20 mouse cellular contexts compared by ENCODE assay signal in genomic region chr14:97446793-97447192, GRCm38 (mm10).
DNase-seq lines count a peak whose midpoint lies in the region; ATAC-seq and TF ChIP-seq lines count a peak whose summit lies in the region.
"Had no signal": no experiment of that assay in that cellular context is flagged by ENCODE, and none has a peak within 500 bp of the region (broad histone marks: within the 10 kb centered on the region; RNA-seq: fewer than 3 reads in every experiment).

No protein-coding gene starts in this region.

- H3K9ac ChIP-seq in hindbrain, embryonic 11.5 days (ENCODE audit: low read depth, low read length), result no peak overlapping the region
- H3K9ac ChIP-seq in hindbrain, embryonic 14.5 days, result no peak overlapping the region
- H3K9ac ChIP-seq in midbrain, embryonic 12.5 days (replicated peaks), result no peak overlapping the region
- H3K9ac ChIP-seq: embryonic facial prominence, embryonic 12.5 days; limb, embryonic 15.5 days; lung, embryonic 15.5 days had no signal

- ATAC-seq in hindbrain, embryonic 11.5 days (ENCODE audit: low FRiP score), result no peak
- no peak for ATAC-seq in hindbrain, embryonic 14.5 days (ENCODE audit: low FRiP score)
- ATAC-seq in midbrain, embryonic 12.5 days (ENCODE audit: low FRiP score, low read depth), result 0 out of 2 replicates have a peak, but pooled peaks have one; percentile 44

- H3K4me3 ChIP-seq in hindbrain, embryonic 11.5 days (ENCODE audit: low read depth, low read length), result no peak overlapping the region
- H3K4me3 ChIP-seq in hindbrain, embryonic 14.5 days (replicated peaks; ENCODE audit: low read length), result no peak overlapping the region
- no peak overlapping the region for H3K4me3 ChIP-seq in midbrain, embryonic 12.5 days
- H3K4me3 ChIP-seq in midbrain, embryonic 10.5 days, result no peak overlapping the region
- H3K4me3 ChIP-seq: embryonic facial prominence, embryonic 12.5 days; limb, embryonic 15.5 days; lung, embryonic 15.5 days had no signal

- H3K4me2 ChIP-seq in hindbrain, embryonic 11.5 days (replicated peaks; ENCODE audit: low read depth, low read length), result no peak overlapping the region
- no peak overlapping the region for H3K4me2 ChIP-seq in hindbrain, embryonic 14.5 days (replicated peaks)
- no peak overlapping the region for H3K4me2 ChIP-seq in midbrain, embryonic 12.5 days (replicated peaks)
- H3K4me2 ChIP-seq: embryonic facial prominence, embryonic 12.5 days; heart, embryonic 11.5 days; limb, embryonic 15.5 days; lung, embryonic 15.5 days; midbrain, embryonic 11.5 days had no signal

- no peaks in the 10 kb centered on the region for H3K9me3 ChIP-seq in hindbrain, embryonic 11.5 days (ENCODE audit: control insufficient read depth, low read length)
- H3K9me3 ChIP-seq in hindbrain, embryonic 14.5 days (ENCODE audit: control insufficient read depth, low read length), result no peaks in the 10 kb centered on the region
- H3K9me3 ChIP-seq in midbrain, embryonic 12.5 days, result no peaks in the 10 kb centered on the region
- H3K9me3 ChIP-seq in midbrain, embryonic 10.5 days (replicated peaks), result no peaks in the 10 kb centered on the region
- H3K9me3 ChIP-seq: embryonic facial prominence, embryonic 12.5 days; limb, embryonic 15.5 days; lung, embryonic 15.5 days had no signal

- no peak for TF ChIP-seq POLR2A in brain, embryonic 14.5 days (IDR thresholded peaks at IDR 0.05; ENCODE audit: borderline replicate concordance, extremely low read depth, insufficient read depth, insufficient read length, poor library complexity, severe bottlenecking)

- H3K27ac ChIP-seq in hindbrain, embryonic 11.5 days (ENCODE audit: low read depth, low read length), result no peak overlapping the region
- no peak overlapping the region for H3K27ac ChIP-seq in hindbrain, embryonic 14.5 days
- no peak overlapping the region for H3K27ac ChIP-seq in midbrain, embryonic 12.5 days (replicated peaks)
- no peak overlapping the region for H3K27ac ChIP-seq in midbrain, embryonic 10.5 days (replicated peaks)
- H3K27ac ChIP-seq: embryonic facial prominence, embryonic 12.5 days; limb, embryonic 15.5 days; lung, embryonic 15.5 days had no signal

- H3K4me1 ChIP-seq in hindbrain, embryonic 11.5 days (replicated peaks; ENCODE audit: control insufficient read depth, insufficient read depth, low read length), result no peaks in the 10 kb centered on the region
- H3K4me1 ChIP-seq in hindbrain, embryonic 14.5 days (replicated peaks; ENCODE audit: control insufficient read depth, insufficient read depth, low read length), result no peaks in the 10 kb centered on the region
- no peaks in the 10 kb centered on the region for H3K4me1 ChIP-seq in midbrain, embryonic 12.5 days
- H3K4me1 ChIP-seq in midbrain, embryonic 10.5 days, result no peaks in the 10 kb centered on the region
- H3K4me1 ChIP-seq: embryonic facial prominence, embryonic 12.5 days; limb, embryonic 15.5 days; lung, embryonic 15.5 days had no signal

- H3K27me3 ChIP-seq in hindbrain, embryonic 11.5 days (ENCODE audit: control insufficient read depth, insufficient read depth, low read length), result no peaks in the 10 kb centered on the region
- H3K27me3 ChIP-seq in hindbrain, embryonic 14.5 days (ENCODE audit: control insufficient read depth, insufficient read depth, low read length), result no peaks in the 10 kb centered on the region
- no peaks in the 10 kb centered on the region for H3K27me3 ChIP-seq in midbrain, embryonic 12.5 days
- no peaks in the 10 kb centered on the region for H3K27me3 ChIP-seq in midbrain, embryonic 10.5 days (ENCODE audit: low read depth, poor library complexity, severe bottlenecking)
- H3K27me3 ChIP-seq: embryonic facial prominence, embryonic 12.5 days; limb, embryonic 15.5 days; lung, embryonic 15.5 days had no signal

- peak; percentile 37 for DNase-seq in hindbrain, embryonic 11.5 days (ENCODE audit: low spot score)
- no peak for DNase-seq in hindbrain, embryonic 14.5 days (ENCODE audit: low spot score)
- DNase-seq in midbrain, embryonic 10.5 days (ENCODE audit: low spot score), result no peak
- DNase-seq in brain, embryonic 14.5 days (ENCODE audit: low read depth), result no peak
- peak; percentile 11 for DNase-seq in mesoderm, embryonic 11.5 days (ENCODE audit: low read depth, low spot score)
- DNase-seq in ovary, postnatal 14 days (ENCODE audit: low spot score), result no peak
- DNase-seq in cerebellum, adult 8-10 months, result no peak
- DNase-seq: cerebellum, adult 9-10 months; gastrocnemius, postnatal 25 days; heart, postnatal 36 days; kidney, adult 11 months; kidney, postnatal 25 days; right cerebral cortex, postnatal 4 days; thymus, adult 18-20 months had no signal

- TF ChIP-seq CTCF in brain, embryonic 14.5 days (IDR thresholded peaks at IDR 0.05; ENCODE audit: borderline replicate concordance, extremely low read depth, insufficient read depth, insufficient read length), result peak; percentile 48; the same call in 1 of the 2 replicates

- WGBS in hindbrain, embryonic 11.5 days, result 90% methylated on average over 1 of the region's 1 CpGs
- 98% methylated on average over 1 of the region's 1 CpGs for WGBS in hindbrain, embryonic 14.5 days
- WGBS in midbrain, embryonic 12.5 days, result 95% methylated on average over 1 of the region's 1 CpGs
- 89% methylated on average over 1 of the region's 1 CpGs for WGBS in midbrain, embryonic 10.5 days

- no peaks in the 10 kb centered on the region for H3K36me3 ChIP-seq in hindbrain, embryonic 11.5 days (ENCODE audit: control insufficient read depth, insufficient read depth, low read length)
- no peaks in the 10 kb centered on the region for H3K36me3 ChIP-seq in hindbrain, embryonic 14.5 days (replicated peaks; ENCODE audit: control insufficient read depth, insufficient read depth)
- no peaks in the 10 kb centered on the region for H3K36me3 ChIP-seq in midbrain, embryonic 12.5 days
- no peaks in the 10 kb centered on the region for H3K36me3 ChIP-seq in midbrain, embryonic 10.5 days
- H3K36me3 ChIP-seq: embryonic facial prominence, embryonic 12.5 days; limb, embryonic 15.5 days; lung, embryonic 15.5 days had no signal

Comparison
In these comparisons a context has a peak if more than half of its experiments do, and no peak if none do; other contexts are left out.
1. DNase-seq: peak in hindbrain, embryonic 11.5 days (single experiment) and mesoderm, embryonic 11.5 days (single experiment); none in hindbrain, embryonic 14.5 days (single experiment), midbrain, embryonic 10.5 days (single experiment), brain, embryonic 14.5 days (single experiment), ovary, postnatal 14 days (single experiment) and cerebellum, adult 8-10 months (single experiment).